Mouse (Mus musculus) left cerebral cortex, adult 18-20 months (tissue): ENCODE data around the gene Zdhhc18. TPM values are rescaled to one million over a fixed set of nuclear protein-coding genes. Genes with fewer than 3 reads are reported as not detected.

ENCODE experiments used
- DNase-seq, 2 experiments: peaks; one replicate each; pipeline ENCODE4 v3.0.0; 2021 to 2022; ENCODE audit warnings: low spot score in 2 of 2, mixed read lengths in 1 of 2
- long read RNA-seq, 2 experiments: library from polyadenylated mRNA; stranded (forward); transcript quantifications; one replicate each; pipeline ENCODE4 v2.0.0; 2021
- total RNA-seq, 2 experiments: library from RNA; stranded (reverse); gene quantifications; 2 replicates each; pipeline ENCODE4 v1.2.3; 2021

Gene Zdhhc18
- total RNA-seq = 10 to 100 TPM; 35.5 to 39.2 TPM
- long read RNA-seq, experiment 1, full-length matches to known transcripts = 23 of 79 reads
- long read RNA-seq, experiment 1, partial matches to known transcripts = 17 of 79 reads
- long read RNA-seq, experiment 1, other reads (novel, unspliced or antisense) = 39 of 79 reads
- long read RNA-seq, experiment 2, full-length matches to known transcripts = 13 of 48 reads
- long read RNA-seq, experiment 2, partial matches to known transcripts = 4 of 48 reads
- long read RNA-seq, experiment 2, other reads (novel, unspliced or antisense) = 31 of 48 reads

DNA sequence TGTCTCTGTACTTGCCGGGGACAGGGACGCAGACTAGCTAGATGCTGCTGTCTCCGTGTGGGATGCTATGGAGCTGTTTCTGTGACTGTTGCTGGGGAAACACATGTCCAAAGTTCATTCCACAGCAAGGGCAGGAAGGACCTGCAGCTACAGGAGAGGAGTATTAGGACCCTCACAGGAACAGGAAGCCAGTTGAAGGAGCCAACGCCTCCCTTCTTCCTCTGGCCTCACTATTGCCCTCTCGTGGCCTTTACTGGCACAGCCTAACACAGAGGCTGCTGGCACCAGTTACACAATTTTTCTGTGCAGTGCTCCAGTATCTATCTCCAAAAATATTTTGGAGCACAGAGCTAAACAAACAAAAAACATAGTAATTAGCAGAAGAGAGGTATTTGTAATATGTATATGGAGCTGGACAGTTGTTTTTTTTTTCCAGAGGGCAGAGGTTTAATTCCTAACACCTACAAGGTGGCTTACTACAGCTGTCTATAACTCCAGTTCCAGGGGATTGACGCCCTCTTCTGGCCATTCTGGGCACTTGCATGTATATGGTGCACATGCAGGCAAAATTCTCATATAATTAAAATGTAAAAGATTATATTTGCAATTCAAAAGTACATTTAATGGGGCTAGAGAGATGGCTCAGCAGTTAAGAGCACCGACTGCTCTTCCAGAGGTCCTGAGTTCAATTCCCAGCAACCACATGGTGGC, at the start of gene Zdhhc18:
TSS of gene Zdhhc18 (minus strand) at position 166 of the 711 bp plus-strand sequence.
- DNase-seq = peak; percentile 75 to 79

DNA sequence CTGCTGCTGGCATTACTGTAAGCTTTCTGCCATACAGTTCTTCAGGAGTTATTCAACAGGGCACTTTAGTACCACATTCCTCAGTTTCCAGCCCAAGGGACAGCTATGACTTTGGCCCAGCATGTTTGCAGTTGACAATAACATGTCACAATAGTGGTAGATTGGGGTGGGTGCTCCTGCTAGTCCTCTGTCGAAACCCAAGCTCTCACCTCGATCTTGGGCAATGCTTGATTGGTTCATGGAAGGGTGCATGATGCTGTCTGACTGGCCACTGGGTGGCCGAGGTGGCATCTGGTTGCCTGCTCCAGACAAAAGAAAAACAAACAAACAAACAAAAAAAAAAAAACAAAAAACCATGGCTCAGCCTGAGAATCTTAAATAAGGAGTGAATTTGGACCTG, 45.4 kb upstream of the Zdhhc18 start:
- DNase-seq = no peak

DNA sequence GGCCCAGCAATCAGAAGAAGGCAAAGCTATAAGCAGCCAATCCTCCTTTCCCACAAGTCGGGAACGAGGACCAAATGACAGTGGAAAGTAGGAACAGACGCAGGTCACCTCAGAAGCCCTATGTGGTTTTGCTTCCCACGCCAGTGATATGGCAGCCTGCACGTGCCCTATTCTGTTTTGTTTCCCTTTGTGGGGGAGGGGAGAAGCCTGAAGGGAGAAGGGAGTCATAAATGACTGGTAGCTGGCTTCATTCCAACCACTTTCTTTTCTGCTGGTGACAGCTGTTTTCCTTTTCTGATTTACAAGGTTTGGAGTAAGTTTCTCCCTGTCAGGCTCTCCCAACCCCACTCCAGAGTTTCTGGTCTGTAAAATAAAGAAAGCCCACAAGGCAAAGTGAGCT, 40.3 kb upstream of the Zdhhc18 start:
- no peak for DNase-seq

DNA sequence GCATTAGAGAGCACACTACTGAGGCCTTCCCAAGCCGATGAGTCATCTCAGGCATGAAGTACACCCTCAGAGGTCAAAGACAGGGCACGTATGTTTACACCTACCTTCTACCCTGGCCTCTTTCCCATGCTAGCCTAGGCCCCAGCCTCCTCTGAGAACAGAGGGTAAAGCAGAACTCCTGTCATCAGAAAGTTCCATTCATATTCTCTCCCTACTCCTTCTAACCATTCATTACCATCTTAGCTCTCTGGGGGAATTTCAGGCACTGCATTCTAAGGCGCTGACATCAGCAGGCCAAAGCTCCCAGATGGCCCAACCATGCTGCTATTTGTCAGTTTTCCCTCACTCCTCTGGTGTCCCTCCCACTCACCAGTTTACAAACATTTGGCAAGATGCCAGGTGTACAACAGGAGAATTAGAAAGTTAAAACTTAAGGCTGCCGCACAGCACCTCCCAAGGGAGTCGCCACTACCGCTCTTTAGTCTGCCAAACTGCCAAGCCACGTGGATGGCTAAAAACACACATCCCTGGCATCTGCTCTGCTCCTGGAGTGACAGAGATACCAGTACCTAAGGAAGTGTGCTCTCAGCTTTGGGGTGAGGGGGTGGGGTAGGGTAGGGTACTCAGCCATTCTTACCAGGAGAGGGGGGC, 38.6 kb upstream of the Zdhhc18 start:
- no peak for DNase-seq

DNA sequence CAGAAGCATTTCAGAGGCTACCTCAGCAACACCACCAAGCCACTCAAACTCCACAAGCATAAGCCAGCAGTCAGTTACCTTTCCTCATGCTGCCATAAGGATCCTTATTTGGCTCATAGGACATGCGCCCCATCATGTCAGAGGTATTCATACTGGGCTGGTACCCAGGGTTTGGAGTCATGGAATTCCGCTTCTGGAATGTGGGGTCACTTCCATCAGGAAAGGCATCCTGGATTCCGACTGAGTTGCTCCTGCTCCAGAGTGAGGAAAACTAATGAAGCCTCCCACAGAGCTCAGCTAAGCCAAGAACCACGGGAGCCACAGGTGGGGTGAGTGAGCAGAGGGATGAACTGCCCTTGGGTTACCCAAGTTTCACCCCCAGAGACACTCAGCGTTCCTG, 37.2 kb upstream of the Zdhhc18 start:
- no peak for DNase-seq

DNA sequence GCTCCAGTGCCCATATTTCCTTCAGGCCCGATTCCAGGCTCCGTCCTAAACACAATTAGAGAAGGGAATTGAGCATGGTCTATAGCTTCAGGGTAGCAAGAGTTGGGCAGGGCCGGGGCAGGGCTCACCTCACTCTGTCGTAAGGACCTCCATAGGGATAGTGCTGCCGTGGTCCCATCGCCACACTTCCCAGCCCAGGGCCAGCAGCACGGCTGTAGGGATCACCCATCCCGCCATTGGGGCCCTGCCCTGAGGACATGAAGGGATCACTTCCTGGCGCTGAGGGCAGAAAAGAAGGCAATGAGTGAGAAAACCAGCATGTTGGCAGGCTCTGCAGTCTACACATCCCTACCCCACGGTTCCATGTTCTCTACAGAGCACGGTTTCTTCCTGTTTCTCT, 36.6 kb upstream of the Zdhhc18 start:
- no peak for DNase-seq

- DNase-seq = no peak
Measured at GRCm38 (mm10) chr4:133680206-133680786, 30.3 kb upstream of the Zdhhc18 start.

DNA sequence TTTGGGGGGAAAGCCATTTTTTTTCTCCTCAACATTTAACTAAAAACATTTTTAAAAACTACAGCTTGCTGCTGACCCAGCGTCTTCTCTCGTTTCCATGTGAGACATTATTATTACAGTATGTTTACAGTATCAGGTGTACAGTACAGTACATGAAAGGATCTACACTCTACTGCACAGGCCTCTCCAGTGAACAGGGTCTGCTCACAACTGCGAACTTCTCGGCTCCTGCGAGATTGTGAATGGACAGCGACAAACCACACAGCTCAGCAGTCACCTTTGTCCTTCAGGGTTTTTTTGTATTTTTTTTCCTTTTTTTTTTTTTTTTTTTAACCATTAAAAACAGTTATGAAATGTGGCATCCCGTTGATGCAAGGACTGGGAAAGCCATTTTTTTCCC, 29.7 kb upstream of the Zdhhc18 start:
- no peak for DNase-seq

DNA sequence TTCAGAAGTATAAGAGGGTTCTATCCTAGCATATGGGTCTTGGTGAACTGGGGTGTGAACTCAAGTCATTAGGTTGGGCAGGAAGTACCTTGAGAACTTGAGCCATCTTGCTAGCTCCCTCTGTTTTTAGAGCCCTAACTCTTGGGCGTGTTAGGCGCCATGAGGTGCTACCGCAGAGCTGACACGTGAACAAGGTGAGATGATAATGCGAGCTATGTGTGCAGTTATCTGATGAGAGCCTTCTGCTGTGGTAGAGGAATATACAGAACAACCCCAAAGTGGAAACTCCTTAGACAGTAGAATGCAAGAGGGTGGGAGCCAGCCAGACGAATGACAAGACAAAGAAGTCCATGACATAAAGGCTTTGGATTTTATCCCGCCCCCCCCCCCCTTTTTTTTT, 27.3 kb upstream of the Zdhhc18 start:
- DNase-seq = no peak

DNA sequence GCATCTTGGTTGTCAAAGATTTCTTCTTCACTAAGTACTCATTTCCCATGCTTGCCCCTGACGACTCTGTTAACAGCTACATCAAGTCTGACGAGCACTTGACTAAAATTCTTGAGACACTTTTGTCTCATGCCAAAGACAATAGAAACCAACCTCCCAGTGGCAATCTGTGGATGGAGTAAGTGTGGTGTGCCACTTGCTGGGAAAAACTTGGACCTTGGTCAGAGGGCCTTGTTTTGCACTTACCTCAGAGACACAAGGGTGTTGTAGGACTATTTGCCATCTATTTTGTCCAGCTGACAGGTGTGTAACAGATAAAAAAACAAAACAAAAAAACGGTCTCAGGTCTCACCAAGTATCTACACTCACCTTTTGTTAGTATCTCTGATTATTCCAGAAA, 26.2 kb upstream of the Zdhhc18 start:
- no peak for DNase-seq

GRCm38 (mm10) chr4:133675594-133676016, 25.7 kb upstream of the Zdhhc18 start:
- no peak for DNase-seq

- no peak for DNase-seq
Measured at GRCm38 (mm10) chr4:133674331-133674695, 24.4 kb upstream of the Zdhhc18 start.

DNA sequence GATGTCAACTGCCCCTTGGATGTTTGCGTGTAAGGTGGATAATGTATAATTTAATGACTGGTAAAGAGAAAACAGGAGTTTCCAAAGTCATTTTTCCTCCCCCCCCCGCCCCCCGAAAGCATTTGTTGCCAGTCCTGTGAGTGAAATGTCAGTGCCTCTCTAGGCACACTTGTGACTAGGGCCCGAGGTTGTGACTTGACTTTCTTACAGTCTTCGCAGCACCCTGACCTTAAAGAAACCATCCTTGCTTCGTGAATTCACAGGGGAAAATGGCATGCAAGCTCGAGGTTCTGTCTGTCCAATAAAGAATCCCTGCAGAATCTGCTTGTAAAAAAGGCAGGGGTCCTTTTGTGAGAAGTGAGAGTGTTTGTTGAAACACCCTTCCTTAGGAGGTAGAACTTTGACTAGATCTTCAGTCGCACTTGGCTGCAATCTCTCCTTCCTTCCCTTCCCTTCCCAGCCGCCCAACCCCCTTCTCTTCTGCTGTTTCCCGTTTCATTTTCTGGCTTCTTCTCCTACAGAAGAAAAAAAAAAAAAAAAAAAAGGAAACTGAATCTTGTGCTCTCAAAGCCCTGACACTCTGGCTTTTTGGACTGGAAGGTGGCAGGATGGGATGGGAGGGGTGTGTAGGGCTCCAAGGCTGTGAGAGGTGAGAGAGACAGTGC, 23.8 kb upstream of the Zdhhc18 start:
- no peak for DNase-seq

GRCm38 (mm10) chr4:133672845-133673647, 23.1 kb upstream of the Zdhhc18 start:
- DNase-seq = no peak

GRCm38 (mm10) chr4:133671881-133672844, 22.2 kb upstream of the Zdhhc18 start, which contains the start of gene Pigv:
Gene Pigv, minus strand, starts transcription at chr4:133672647.
- peak; percentile 95 to 96 for DNase-seq

DNA sequence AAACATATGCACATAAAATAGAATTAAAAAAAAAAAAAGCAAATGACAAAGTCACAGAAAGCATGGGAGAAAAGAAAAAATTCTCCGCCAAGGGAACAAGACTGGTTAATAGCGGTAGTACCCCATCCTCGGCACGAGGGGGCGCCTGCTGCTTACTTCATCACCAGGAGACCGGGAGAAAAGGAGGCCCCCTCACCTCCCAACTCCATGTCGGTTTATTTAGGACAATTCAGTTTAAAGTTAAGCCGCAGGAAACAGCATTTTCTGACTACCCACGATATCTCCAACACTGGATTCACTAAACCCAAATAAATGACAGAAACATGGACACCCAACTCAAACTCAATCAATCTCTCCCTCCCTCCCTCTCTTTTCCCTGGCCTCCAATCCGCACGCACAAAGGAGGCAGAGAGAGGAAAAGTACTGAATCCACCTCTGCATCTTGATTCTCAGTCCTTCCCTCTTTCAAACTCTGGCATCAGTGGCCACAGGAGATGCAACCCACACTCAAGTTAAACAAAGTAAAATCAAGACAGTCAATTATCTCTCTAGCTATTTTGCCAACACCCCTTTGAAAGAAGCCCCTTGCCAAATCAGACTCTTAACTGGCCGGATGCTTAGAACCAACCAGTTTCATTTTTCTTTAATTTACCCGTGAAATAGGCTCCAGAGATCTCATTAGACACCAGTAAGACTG, 21.4 kb upstream of the Zdhhc18 start:
- peak; percentile 84 to 89 for DNase-seq

DNA sequence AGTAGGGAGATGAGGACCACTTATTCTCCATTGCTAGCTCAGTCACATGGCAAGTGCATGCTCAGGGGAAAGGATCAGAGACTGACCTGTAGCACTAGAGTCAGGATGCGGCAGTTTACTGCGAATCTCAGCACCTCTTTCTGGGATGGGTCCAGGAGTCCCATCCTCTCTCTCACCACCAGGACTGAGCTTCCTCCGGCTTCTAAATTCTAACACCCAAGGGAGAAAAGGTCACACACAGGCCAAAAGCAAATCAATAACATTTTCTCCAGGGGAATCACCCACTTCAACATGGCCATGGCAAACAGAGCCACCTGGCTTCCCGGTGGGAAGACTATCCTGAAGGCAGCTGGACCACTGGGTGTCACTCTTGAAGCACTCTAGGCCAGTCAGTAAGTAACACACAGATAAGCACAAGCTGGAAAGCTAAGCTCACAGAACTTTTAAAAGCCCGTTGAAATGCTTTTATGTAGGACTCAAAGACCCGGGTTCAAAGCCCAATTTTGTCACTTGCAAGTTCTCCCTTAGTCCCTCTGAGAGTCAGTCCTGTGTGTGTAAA, 19.8 kb upstream of the Zdhhc18 start:
- DNase-seq = no peak

- no peak for DNase-seq
Measured at GRCm38 (mm10) chr4:133668537-133668936, 18.6 kb upstream of the Zdhhc18 start.
